Mouse (Mus musculus): ENCODE measurements around the gene Nup133.

DNA sequence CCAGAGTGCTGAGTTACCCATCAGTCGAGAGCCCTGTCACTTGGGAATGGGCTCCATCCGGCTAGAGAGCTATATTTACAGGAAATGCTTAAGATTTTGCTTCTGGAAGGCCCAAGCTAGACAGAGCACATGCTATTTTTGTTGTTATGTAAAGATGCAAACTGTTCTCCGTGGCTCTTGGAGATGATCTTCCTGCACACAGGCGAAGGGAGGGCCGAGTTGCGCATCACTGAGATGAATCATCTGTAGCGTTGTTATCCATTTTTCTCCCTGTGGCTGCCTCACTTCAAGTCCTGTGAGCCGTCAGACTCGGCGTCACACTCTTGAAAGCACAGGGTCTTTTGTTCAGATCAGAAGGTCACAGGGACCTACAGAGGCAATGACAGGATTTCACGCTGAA lies 74.7 kb downstream of the Nup133 start:
- no peak for TF ChIP-seq CTCF (conservative IDR thresholded peaks at IDR 0.05; ENCODE audit: insufficient read depth, insufficient read length, low read depth, low read length)
- TF ChIP-seq POLR2A (IDR thresholded peaks at IDR 0.05; ENCODE audit: low read depth, low read length): no peak
